Mouse (Mus musculus): ENCODE data around the gene Hist1h2ao. TPM values are rescaled to one million over a fixed set of nuclear protein-coding genes. Genes with fewer than 3 reads are reported as not detected.
"Not testable (repeated sequence)": the region's sequence is repeated elsewhere in the genome, so short reads cannot be mapped to it uniquely, and the experiment has no call there.

The Hist1h2ao gene
- 626 and 966 TPM in 2 replicates for total RNA-seq (2017)

DNA sequence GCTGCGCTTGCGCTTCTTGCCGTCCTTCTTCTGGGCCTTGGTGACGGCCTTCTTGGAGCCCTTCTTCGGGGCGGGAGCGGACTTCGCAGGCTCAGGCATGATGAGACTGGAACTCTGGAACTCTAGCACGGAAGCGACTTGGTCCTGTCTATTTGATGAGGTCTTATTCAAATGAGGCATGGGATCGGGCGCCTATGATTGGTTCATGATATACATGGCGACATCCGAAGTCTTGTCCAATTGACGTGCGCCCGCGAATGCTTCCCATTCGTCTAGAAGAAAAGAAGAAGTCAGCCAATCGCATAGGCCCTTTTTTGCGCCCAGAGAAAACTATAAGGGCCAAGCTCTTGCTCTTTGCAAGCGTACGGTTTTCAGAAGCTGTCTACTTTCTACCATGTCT, at the start of gene Hist1h2ao, which contains the start of gene Hist1h2bq:
Hist1h2ao (plus strand) TSS at position 393 of the 400 bp plus-strand sequence.
Hist1h2bq (minus strand) TSS at position 125 of the 400 bp plus-strand sequence.
- ATAC-seq (replicated peaks; ENCODE audit: low read depth, poor library complexity, severe bottlenecking) = peak; percentile 78

DNA sequence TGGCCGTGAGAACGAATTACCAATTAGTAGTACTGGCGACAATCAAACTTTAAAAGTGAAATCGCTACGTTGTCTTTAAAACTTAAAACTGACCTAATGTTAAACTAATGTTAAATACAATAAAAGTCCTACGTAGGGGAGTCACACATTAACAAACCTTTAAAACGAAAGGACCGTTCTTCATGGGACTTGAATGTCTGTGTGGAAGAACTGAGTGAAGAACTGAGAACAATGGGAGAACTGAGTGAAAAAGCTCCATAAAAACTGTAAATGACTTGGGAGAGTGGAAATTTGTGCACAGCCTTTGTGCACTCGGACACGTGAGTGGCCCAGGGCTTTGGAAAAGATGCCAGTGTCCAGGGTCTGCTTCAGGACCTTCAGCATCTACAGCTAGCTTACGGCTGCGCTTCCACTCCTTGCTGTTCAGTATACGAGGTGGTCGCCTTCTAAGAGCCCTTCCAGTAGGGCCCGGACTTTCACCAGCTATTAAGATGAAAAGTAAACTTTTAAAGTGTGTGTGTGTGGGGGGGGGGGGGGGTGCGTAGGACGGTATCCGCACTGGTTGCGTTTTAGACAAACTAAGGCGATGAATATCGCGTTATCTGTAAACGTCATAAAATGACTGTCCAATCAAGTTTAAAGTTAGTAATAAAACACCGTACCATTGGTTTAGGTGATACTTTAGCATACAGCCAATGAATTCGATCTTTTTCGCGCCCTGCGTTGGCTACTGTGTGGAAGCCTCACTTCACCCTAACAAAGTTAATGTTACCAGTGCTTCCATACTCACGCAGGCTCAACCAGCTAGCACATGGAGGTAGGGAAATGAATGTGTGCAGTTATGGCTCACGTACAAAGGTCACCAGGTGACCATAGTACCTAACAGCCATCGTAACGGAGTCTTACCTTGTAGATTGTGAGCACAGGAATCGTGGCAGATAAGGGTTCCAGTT, 31.2 kb upstream of the Hist1h2ao start:
- ATAC-seq (replicated peaks; ENCODE audit: low read depth, poor library complexity, severe bottlenecking) = peak; percentile 62

DNA sequence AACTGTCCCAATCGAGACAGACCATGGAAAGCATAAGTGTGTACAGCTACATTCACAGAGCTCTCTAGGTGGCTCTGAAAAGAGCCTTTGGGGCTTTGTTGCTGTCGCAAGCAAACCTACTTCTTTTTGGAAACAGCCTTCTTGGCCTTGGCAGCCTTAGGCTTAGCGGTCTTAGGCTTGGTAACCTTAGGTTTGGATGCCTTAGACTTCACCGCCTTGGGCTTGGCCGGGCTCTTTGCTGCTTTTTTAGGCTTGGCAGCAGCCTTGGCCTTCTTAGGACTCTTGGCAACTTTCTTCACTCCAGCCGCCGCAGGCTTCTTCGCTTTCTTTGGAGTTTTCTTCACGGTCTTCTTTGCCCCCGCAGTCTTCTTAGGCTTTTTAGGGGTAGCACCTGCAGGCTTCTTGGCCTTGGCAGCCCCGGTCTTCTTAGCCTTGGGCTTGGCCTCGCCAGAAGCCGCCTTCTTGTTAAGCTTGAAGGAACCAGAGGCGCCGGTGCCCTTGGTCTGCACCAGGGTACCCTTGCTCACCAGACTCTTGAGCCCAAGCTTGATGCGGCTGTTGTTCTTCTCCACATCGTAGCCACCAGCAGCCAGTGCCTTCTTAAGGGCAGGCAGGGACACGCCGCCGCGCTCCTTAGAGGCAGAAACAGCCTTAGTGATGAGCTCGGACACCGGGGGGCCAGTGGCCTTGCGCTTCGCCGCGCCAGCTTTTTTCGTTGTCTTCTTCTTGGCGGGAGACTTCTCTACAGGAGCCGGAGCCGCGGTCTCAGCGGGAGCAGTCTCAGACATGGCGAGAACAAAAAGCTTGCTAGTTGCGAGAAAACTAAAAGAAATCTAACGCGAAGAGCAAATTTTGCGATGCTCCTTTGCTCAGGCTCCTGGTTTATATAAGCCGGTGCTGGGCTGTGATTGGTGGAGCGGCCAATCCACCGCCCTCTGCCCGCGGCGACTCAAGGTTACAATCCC, 30.2 kb upstream of the Hist1h2ao start, which contains the start of gene Hist1h1b:
Hist1h1b (minus strand) TSS at position 859 of the 965 bp plus-strand sequence.
- ATAC-seq (replicated peaks; ENCODE audit: low read depth, poor library complexity, severe bottlenecking) = peak; percentile 53

DNA sequence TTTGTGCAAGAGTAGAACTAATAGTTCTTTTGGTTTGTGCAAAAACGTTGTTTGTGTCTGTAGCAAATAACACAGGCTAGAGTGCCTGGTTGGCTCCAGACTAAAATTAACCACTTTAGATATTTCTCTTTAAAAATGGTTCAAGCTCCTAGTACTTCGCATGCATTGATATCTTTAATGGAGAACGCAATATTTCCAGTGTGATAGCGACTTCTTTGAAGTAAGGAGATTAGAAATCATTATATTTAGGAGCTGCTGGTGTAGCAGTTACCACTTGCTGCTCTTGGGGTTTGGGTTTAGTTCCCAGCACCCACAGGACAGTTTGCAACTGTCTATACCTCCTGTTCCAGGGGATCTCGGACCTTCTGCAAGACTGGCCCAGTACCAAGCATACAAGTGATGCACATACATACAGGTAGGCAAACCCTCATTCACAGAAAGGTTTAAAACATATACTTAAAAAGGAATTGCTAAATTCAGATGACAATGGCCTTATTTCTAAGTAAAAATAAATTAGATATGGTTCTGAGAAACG, 29.2 kb upstream of the Hist1h2ao start:
- no peak for ATAC-seq (replicated peaks; ENCODE audit: low read depth, poor library complexity, severe bottlenecking)

DNA sequence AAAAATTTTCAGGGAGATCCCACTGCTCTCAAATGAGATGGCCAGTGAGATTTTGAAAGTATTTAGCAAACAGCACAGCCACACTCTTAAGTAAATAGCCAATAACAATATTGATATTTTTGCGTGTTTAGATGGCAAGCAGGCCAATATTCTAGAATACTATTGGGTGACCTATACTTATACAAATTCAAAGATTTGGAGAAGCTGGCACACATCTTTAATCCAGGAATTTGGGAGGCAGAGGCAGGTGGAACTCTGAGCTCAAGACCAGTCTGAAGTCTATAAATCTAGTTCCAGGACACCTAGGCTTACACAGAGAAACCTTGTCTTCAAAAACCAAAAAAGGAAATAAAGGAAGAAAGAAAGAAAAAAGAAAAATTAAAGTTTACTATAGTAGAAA, 28.6 kb upstream of the Hist1h2ao start:
- ATAC-seq (replicated peaks; ENCODE audit: low read depth, poor library complexity, severe bottlenecking) = no peak

DNA sequence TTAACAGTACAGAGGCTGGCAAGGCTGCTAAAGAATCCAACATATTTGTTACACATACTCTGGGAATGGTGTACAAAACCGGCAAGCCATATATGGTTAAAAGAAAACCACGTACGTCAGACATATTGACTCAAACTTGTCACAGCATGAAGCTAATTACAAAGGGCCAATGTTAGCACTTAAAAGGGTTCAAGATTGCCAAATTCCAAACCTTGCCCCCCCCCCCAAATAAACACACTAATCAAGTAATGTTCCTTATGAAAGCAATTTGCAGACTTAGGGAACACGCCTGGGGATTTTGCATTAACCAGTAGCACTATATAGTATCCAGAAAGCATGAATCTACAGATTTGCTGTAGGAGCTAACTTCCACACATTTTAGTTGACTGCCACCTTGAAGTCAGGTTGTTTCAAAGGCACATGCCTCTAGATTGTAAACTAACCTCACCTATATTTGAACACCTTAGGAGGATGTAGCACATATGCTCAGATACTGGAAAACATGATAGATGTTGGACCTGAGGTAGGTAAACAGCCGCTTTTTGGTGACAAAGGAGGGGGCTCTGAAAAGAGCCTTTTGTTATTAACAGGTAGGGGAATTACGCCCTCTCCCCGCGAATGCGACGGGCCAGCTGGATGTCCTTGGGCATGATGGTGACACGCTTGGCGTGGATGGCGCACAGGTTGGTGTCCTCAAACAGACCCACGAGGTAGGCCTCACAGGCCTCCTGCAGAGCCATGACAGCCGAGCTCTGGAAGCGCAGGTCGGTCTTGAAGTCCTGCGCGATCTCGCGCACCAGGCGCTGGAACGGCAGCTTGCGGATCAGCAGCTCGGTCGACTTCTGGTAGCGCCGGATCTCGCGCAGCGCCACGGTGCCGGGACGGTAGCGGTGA, 27.7 kb upstream of the Hist1h2ao start:
- ATAC-seq (replicated peaks; ENCODE audit: low read depth, poor library complexity, severe bottlenecking) = not testable (repeated sequence)

DNA sequence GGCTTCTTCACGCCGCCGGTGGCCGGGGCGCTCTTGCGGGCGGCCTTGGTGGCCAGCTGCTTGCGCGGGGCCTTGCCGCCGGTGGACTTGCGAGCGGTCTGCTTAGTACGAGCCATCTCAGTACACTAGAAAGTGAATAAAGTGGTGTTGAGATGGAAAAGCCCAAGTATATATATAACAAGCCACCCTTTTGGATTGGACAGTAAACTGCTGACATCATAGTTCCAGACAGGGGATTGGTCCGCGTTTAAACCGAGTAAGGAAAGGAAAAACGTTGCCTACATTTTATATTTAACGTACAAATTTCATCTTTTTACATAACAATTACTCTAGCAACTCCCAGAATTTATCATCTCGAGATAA, 27.0 kb upstream of the Hist1h2ao start, which contains the start of gene Hist1h3i:
Hist1h3i (minus strand) TSS at position 116 of the 363 bp plus-strand sequence.
- peak; percentile 33 for ATAC-seq (replicated peaks; ENCODE audit: low read depth, poor library complexity, severe bottlenecking)

DNA sequence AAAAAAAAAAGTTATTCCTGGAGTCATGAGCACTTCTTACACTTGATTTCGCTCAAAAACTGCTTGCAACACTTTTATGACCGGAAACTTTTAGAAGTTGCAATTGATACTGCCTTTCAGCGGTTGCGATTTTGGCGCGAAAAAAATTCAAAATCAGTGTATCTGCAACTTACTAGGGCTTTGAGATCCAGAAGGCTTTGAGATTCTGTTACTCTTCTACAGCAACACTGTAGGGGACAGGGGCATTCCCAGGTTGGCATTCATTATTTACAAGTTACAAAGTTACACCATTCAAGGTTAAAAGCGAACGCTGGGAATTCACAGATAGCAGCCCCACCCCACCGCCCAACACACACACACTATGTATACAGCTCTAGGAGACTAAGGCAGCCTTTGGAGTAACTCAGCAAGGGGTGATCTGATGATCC, 26.5 kb upstream of the Hist1h2ao start:
- no peak for ATAC-seq (replicated peaks; ENCODE audit: low read depth, poor library complexity, severe bottlenecking)

DNA sequence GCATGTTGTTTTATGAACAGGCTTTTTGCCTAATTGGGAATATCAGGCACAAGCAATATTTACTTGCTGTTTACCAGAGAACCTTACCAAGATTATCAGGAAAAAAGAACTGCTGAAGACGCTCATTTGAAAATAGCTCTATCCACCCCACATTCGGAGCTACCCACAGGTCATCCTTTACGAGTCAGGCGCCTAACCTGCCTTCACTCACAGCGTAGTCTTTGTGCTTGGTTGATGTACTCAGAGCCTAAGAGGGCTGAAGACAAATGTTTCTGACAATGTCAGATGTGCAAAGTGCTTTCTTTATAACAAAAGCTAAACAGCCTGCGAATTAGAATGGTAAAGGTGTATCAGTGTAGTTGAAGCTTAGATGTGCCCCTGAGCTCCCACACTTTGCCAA, 26.0 kb upstream of the Hist1h2ao start:
- no peak for ATAC-seq (replicated peaks; ENCODE audit: low read depth, poor library complexity, severe bottlenecking)

DNA sequence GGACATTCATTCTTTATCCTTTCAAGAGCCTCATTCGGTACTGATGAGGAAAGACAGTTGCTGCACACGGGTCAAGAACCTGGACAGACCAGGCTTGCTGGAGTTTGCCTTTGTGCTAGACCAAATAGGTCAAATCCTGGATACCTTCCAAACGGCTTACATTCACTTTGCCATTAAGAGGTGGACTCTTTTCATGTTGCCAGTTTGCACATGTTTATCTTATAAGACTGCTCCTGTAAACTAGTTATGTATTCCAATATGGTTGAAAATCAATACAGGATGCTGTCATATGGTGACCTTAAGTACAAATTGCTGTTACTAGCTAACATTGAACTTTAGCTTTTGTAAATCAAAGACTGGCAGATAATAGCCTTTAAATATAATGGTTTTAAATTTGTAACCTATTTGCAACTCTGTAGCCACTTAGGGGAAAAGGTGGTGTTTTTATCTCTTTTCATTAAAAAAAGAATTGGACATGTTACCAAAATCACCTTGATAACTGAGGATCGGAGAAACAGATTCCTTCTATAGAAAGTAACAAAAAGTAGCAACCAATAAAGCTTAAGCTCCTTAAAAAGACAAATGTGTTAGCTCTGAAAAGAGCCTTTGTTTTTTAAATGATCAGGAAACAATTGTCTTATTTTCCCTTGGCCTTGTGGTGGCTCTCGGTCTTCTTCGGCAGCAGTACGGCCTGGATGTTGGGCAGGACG, 23.9 kb upstream of the Hist1h2ao start:
- no peak for ATAC-seq (replicated peaks; ENCODE audit: low read depth, poor library complexity, severe bottlenecking)

DNA sequence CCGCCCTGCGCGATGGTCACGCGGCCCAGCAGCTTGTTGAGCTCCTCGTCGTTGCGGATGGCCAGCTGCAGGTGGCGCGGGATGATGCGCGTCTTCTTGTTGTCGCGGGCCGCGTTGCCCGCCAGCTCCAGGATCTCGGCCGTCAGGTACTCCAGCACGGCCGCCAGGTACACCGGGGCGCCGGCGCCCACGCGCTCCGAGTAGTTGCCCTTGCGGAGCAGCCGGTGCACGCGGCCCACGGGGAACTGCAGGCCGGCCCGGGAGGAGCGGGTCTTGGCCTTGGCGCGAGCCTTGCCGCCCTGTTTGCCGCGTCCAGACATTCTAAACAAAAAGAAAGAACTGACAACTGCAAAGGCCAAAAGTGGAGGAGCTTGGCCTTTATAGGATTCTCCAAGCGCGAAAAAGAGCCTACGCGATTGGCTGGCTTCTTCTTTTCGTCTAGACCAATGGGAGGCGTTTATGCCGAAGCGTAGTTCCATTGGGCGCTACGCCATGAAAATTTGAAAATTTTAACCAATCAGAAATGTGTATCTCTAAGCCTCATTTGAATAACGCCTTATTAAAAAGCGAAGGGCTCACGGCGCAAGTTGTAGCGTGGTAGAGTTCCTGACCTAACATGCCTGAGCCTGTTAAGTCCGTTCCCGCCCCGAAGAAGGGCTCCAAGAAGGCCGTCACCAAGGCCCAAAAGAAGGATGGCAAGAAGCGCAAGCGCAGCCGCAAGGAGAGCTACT, 23.2 kb upstream of the Hist1h2ao start, which contains the start of the genes Hist1h2an and Hist1h2bp:
Hist1h2an (minus strand) TSS at position 320 of the 731 bp plus-strand sequence.
Hist1h2bp (plus strand) TSS at position 563 of the 731 bp plus-strand sequence.
- peak; percentile 86 for ATAC-seq (replicated peaks; ENCODE audit: low read depth, poor library complexity, severe bottlenecking)

DNA sequence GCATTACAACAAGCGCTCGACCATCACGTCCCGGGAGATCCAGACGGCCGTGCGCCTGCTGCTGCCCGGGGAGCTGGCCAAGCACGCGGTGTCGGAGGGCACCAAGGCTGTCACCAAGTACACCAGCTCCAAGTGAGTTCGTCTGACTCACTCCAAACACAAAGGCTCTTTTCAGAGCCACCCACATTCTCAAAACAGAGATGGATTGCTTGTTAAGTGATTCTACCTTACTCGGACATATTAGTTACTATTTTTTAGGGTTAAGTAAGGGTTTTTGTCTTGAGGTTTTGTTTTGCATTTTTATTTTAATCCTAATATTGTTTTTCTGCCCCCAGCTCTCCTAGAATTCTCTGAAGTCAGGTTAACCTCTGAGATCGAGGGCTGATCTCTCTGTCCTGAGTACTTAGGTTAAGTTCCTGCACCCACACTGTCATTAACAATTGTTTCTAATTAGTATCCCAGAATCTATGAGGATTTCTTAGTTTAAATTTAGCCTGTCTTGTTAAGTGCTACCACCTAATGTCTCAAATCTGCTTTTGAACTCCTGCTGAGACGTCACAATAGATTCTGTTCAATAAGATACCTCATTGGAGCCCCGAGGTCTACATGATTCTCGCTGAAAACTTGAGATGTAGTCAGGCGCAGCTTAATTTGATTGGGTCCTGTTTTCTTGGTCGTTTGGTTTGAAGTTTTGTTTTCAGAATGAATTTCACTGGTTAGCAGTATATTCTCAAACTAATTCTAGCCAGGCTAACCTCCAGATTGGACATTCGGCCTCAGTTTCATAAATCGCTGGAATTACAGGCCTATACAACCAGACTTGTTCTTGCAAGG, 22.3 kb upstream of the Hist1h2ao start:
- no peak for ATAC-seq (replicated peaks; ENCODE audit: low read depth, poor library complexity, severe bottlenecking)

DNA sequence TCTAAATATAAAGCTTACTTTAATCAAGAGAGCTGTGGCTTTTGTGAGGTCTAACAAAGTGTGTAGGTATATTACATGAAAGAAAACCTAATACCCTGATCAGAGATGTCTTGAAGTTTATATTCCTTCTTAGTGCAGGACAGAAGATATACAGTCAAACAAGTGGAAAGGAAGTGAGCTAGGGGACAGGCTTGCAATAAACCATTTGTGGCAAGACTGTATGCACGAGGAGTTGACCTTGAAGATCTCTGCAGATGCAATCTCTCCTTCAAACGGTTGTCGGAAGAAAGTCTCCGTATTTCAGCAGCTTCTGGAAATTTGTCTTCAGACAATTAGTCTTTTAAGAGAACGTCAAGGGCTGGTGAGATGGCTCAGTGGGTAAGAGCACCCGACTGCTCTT, 20.3 kb upstream of the Hist1h2ao start:
- ATAC-seq (replicated peaks; ENCODE audit: low read depth, poor library complexity, severe bottlenecking) = no peak

DNA sequence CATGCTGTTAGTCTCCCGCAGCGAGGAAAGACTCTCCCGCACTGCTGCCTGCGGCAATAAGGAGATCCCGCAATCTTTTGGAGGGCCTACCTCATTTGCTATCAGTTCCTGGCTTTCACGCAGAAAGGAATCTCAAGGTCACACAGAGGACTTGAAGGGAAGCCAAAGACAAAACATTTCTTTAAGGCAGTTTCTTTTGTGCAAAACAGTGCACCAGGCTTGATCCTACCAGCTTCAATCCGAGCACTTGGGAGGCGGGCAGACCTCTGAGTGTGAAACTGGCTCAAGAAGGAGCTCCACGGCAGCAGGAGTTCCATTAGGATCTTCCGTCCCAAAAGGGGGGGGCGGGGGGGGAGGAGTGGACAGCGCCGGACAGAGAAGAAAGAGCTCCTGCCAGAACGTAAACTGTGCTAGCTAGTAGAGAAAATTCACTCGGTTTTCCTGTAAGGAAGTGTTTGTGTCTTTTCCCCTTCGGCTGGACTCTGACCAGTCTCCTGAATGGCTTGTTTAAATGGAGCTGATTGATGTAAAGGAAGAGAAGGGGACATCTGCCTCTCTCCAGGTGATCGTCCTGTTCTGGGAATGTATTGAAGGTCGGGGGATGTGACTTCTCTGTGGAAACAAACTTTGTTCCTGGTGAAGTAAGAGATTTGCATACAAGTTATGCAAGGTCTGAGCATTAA, 19.5 kb upstream of the Hist1h2ao start:
- ATAC-seq (replicated peaks; ENCODE audit: low read depth, poor library complexity, severe bottlenecking) = no peak

DNA sequence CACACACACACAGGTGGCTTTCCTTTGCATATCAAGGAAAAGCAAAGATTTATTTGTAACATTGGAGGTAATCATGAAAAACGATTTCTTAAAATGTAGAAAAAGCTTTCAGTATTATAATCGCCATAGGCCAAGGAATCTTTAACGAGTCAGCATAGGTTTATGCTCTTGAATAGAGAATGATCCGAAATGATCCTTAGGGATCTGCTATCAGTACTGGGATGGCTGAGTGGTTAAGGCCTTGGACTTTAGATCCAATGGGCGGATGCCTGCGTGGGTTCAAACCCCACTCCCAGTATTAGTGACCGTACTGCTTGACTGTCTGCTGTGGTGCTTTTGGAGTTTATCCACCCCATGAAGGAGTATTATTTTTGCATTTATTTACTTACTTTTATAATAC, 14.7 kb upstream of the Hist1h2ao start:
- ATAC-seq (replicated peaks; ENCODE audit: low read depth, poor library complexity, severe bottlenecking) = no peak

DNA sequence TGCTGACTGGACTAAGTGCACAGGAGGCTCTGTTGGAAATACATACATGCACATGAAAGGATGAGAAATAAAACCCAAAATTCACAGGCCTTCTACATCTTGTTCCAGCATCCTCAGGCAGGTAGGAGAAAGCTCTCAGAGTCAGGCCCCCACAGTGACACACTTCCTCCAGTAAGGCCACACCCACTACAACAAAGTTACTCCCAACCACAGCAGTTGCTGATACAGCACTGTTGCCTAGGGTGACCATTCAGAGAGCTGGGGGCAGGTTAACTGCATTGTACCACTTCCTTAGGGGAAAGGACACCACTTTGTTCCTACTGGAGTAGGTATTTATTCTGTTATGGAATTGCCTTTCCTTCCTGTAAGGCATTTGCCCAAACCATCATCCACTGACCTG, 13.1 kb upstream of the Hist1h2ao start:
- peak; percentile 98 for ATAC-seq (replicated peaks; ENCODE audit: low read depth, poor library complexity, severe bottlenecking)
